Comparison of ENCODE assay signal across 17 mouse cellular contexts in genomic region chr9:7994275-7994674, GRCm38 (mm10). TPM values are rescaled to one million over a fixed set of nuclear protein-coding genes. Genes with fewer than 3 reads are reported as not detected.
DNase-seq lines count a peak whose midpoint lies in the region; ATAC-seq lines count a peak whose summit lies in the region.
"Had no signal": no experiment of that assay in that cellular context is flagged by ENCODE, and none has a peak within 500 bp of the region (broad histone marks: within the 10 kb centered on the region; RNA-seq: fewer than 3 reads in every experiment).

No protein-coding gene starts in this region.

- no peaks in the 10 kb centered on the region for H3K9me3 ChIP-seq in heart, embryonic 13.5 days
- no peaks in the 10 kb centered on the region for H3K9me3 ChIP-seq in midbrain, embryonic 11.5 days (ENCODE audit: control insufficient read depth, low read length)
- no peaks in the 10 kb centered on the region for H3K9me3 ChIP-seq in midbrain, embryonic 16.5 days (replicated peaks; ENCODE audit: control insufficient read depth, low read length, poor library complexity, severe bottlenecking)
- no peaks in the 10 kb centered on the region for H3K9me3 ChIP-seq in forebrain, embryonic 16.5 days (ENCODE audit: control insufficient read depth, low read length)
- no peaks in the 10 kb centered on the region for H3K9me3 ChIP-seq in midbrain, embryonic 15.5 days
- H3K9me3 ChIP-seq: embryonic facial prominence, embryonic 15.5 days; G1E; lung, embryonic 15.5 days had no signal

- DNase-seq in heart, postnatal 25 days (ENCODE audit: low spot score): no peak
- no peak for DNase-seq in midbrain, embryonic 11.5 days (ENCODE audit: low spot score, missing footprints)
- no peak for DNase-seq in gastrocnemius, adult 8-10 months (ENCODE audit: low spot score in 2 of 2)
- DNase-seq: adrenal gland, adult 8-10 months; cerebellum, adult 18-20 months; gastrocnemius, postnatal 36 days; kidney, adult 9 months; thymus, adult 18-20 months had no signal

- no peak overlapping the region for H3K4me3 ChIP-seq in heart, embryonic 13.5 days
- no peak overlapping the region for H3K4me3 ChIP-seq in midbrain, embryonic 11.5 days (ENCODE audit: low read depth, low read length)
- no peak overlapping the region for H3K4me3 ChIP-seq in midbrain, embryonic 16.5 days (ENCODE audit: low read depth, low read length)
- no peak overlapping the region for H3K4me3 ChIP-seq in forebrain, embryonic 16.5 days (replicated peaks; ENCODE audit: low read length)
- H3K4me3 ChIP-seq in midbrain, embryonic 15.5 days: no peak overlapping the region
- H3K4me3 ChIP-seq: embryonic facial prominence, embryonic 15.5 days; lung, embryonic 15.5 days had no signal

- H3K36me3 ChIP-seq in heart, embryonic 13.5 days: peaks cover 75% of the 10 kb centered on the region
- H3K36me3 ChIP-seq in midbrain, embryonic 11.5 days (ENCODE audit: control insufficient read depth, insufficient read depth, low read length): no peaks in the 10 kb centered on the region
- no peaks in the 10 kb centered on the region for H3K36me3 ChIP-seq in midbrain, embryonic 16.5 days (ENCODE audit: control insufficient read depth, insufficient read depth, low read length)
- no peaks in the 10 kb centered on the region for H3K36me3 ChIP-seq in forebrain, embryonic 16.5 days (ENCODE audit: control insufficient read depth, insufficient read depth)
- no peaks in the 10 kb centered on the region for H3K36me3 ChIP-seq in midbrain, embryonic 15.5 days (replicated peaks)
- H3K36me3 ChIP-seq: G1E had no signal

- intact Hi-C loops in heart, postnatal 25 days (cut with DNase I): no loop called here

- H3K4me2 ChIP-seq in heart, embryonic 13.5 days: peak overlapping the region; percentile 9; the same call in 1 of the 2 replicates
- no peak overlapping the region for H3K4me2 ChIP-seq in midbrain, embryonic 11.5 days
- no peak overlapping the region for H3K4me2 ChIP-seq in midbrain, embryonic 16.5 days (ENCODE audit: low read length)
- H3K4me2 ChIP-seq in forebrain, embryonic 16.5 days (ENCODE audit: low read length): no peak overlapping the region
- no peak overlapping the region for H3K4me2 ChIP-seq in midbrain, embryonic 15.5 days
- H3K4me2 ChIP-seq: embryonic facial prominence, embryonic 15.5 days; liver, embryonic 11.5 days; lung, embryonic 15.5 days had no signal

- 0 out of 2 replicates have a peak overlapping the region, but pooled peaks have one; percentile 42 for H3K9ac ChIP-seq in heart, embryonic 13.5 days
- no peak overlapping the region for H3K9ac ChIP-seq in midbrain, embryonic 11.5 days (ENCODE audit: low read length)
- no peak overlapping the region for H3K9ac ChIP-seq in midbrain, embryonic 16.5 days (ENCODE audit: low read depth, low read length)
- H3K9ac ChIP-seq in forebrain, embryonic 16.5 days (replicated peaks; ENCODE audit: low read depth, low read length): no peak overlapping the region
- no peak overlapping the region for H3K9ac ChIP-seq in midbrain, embryonic 15.5 days
- H3K9ac ChIP-seq: embryonic facial prominence, embryonic 15.5 days; lung, embryonic 15.5 days had no signal

- peak overlapping the region; percentile 51 for H3K27ac ChIP-seq in heart, embryonic 13.5 days (replicated peaks)
- H3K27ac ChIP-seq in midbrain, embryonic 11.5 days (ENCODE audit: low read depth, low read length): no peak overlapping the region
- no peak overlapping the region for H3K27ac ChIP-seq in midbrain, embryonic 16.5 days (ENCODE audit: low read length)
- no peak overlapping the region for H3K27ac ChIP-seq in forebrain, embryonic 16.5 days (ENCODE audit: low read length)
- no peak overlapping the region for H3K27ac ChIP-seq in midbrain, embryonic 15.5 days
- H3K27ac ChIP-seq: embryonic facial prominence, embryonic 15.5 days; lung, embryonic 15.5 days had no signal

- 57% methylated on average over 5 of the region's 5 CpGs for WGBS in heart, embryonic 13.5 days
- 86% methylated on average over 5 of the region's 5 CpGs for WGBS in midbrain, embryonic 11.5 days
- 47% methylated on average over 5 of the region's 5 CpGs for WGBS in midbrain, embryonic 16.5 days
- WGBS in forebrain, embryonic 16.5 days: 32% methylated on average over 5 of the region's 5 CpGs
- 48% methylated on average over 5 of the region's 5 CpGs for WGBS in midbrain, embryonic 15.5 days

- H3K27me3 ChIP-seq in heart, embryonic 13.5 days (replicated peaks): no peaks in the 10 kb centered on the region
- no peaks in the 10 kb centered on the region for H3K27me3 ChIP-seq in midbrain, embryonic 11.5 days (ENCODE audit: control insufficient read depth, insufficient read depth, low read length)
- H3K27me3 ChIP-seq in midbrain, embryonic 16.5 days (ENCODE audit: control insufficient read depth, insufficient read depth, low read depth, low read length): no peaks in the 10 kb centered on the region
- H3K27me3 ChIP-seq in forebrain, embryonic 16.5 days (replicated peaks; ENCODE audit: control insufficient read depth, insufficient read depth, low read length): no peaks in the 10 kb centered on the region
- no peaks in the 10 kb centered on the region for H3K27me3 ChIP-seq in midbrain, embryonic 15.5 days (replicated peaks)
- H3K27me3 ChIP-seq: embryonic facial prominence, embryonic 15.5 days; lung, embryonic 15.5 days had no signal

- ATAC-seq in heart, embryonic 13.5 days (ENCODE audit: extremely low read depth, insufficient number of reproducible peaks, low FRiP score, low TSS enrichment): no peak
- ATAC-seq in midbrain, embryonic 11.5 days (ENCODE audit: low FRiP score): 0 out of 2 replicates have a peak, but pooled peaks have one; percentile 22
- ATAC-seq in midbrain, embryonic 16.5 days: no peak
- ATAC-seq in forebrain, embryonic 16.5 days: peak; percentile 67; the same call in 1 of the 2 replicates
- 0 out of 2 replicates have a peak, but pooled peaks have one; percentile 57 for ATAC-seq in midbrain, embryonic 15.5 days (replicated peaks)

- H3K4me1 ChIP-seq in heart, embryonic 13.5 days: peaks cover 73% of the 10 kb centered on the region
- no peaks in the 10 kb centered on the region for H3K4me1 ChIP-seq in midbrain, embryonic 11.5 days (ENCODE audit: control insufficient read depth, insufficient read depth, low read length)
- H3K4me1 ChIP-seq in midbrain, embryonic 16.5 days (ENCODE audit: control insufficient read depth, insufficient read depth, low read length): no peaks in the 10 kb centered on the region
- no peaks in the 10 kb centered on the region; the same call in 1 of the 2 replicates for H3K4me1 ChIP-seq in forebrain, embryonic 16.5 days (replicated peaks; ENCODE audit: control insufficient read depth, insufficient read depth, low read length)
- H3K4me1 ChIP-seq in midbrain, embryonic 15.5 days: no peaks in the 10 kb centered on the region

RNA-seq across cellular contexts. Expression of gene Yap1, which starts 10.1 kb away (rescaled TPM):
- polyA plus RNA-seq in heart, embryonic 13.5 days (2015; fragmentation: Nextera tagmentation; extraction: Ambion mirVana): 24.2 and 24.5 TPM in 2 replicates
- 10 to 100 TPM; 61.1 to 62.8 TPM for total RNA-seq in heart, postnatal 25 days (2021)
- 22.1 and 25.0 TPM in 2 replicates for polyA plus RNA-seq in midbrain, embryonic 11.5 days (2014; fragmentation: Nextera tagmentation; extraction: Ambion mirVana)
- 5.3 and 5.4 TPM in 2 replicates for polyA plus RNA-seq in midbrain, embryonic 16.5 days (2015; fragmentation: Nextera tagmentation; extraction: Ambion mirVana)
- polyA plus RNA-seq in forebrain, embryonic 16.5 days (2015; fragmentation: Nextera tagmentation; extraction: Ambion mirVana): 7.7 and 8.0 TPM in 2 replicates
- 8.0 and 9.2 TPM in 2 replicates for polyA plus RNA-seq in midbrain, embryonic 15.5 days (2015; fragmentation: Nextera tagmentation; extraction: Ambion mirVana)
- 10 to 100 TPM; 34.6 to 42.5 (median 36.6) TPM for total RNA-seq in gastrocnemius, adult 8-10 months (2022)

RNA-seq across cellular contexts. Expression of gene Cfap300, which starts 48.3 kb away (rescaled TPM):
- 5.8 and 6.7 TPM in 2 replicates for polyA plus RNA-seq in heart, embryonic 13.5 days (2015; fragmentation: Nextera tagmentation; extraction: Ambion mirVana)
- 1 to 10 TPM in 1 of 2 experiments, under 1 TPM in 1; 0.73 to 1.2 TPM for total RNA-seq in heart, postnatal 25 days (2021)
- 20.6 and 20.7 TPM in 2 replicates for polyA plus RNA-seq in midbrain, embryonic 11.5 days (2014; fragmentation: Nextera tagmentation; extraction: Ambion mirVana)
- polyA plus RNA-seq in midbrain, embryonic 16.5 days (2015; fragmentation: Nextera tagmentation; extraction: Ambion mirVana): 16.1 and 17.2 TPM in 2 replicates
- 15.7 and 15.9 TPM in 2 replicates for polyA plus RNA-seq in forebrain, embryonic 16.5 days (2015; fragmentation: Nextera tagmentation; extraction: Ambion mirVana)
- 15.1 TPM in 2 replicates for polyA plus RNA-seq in midbrain, embryonic 15.5 days (2015; fragmentation: Nextera tagmentation; extraction: Ambion mirVana)
- total RNA-seq in gastrocnemius, adult 8-10 months (2022): under 1 TPM in 1 of 4 experiments, not detected in 3; 0.39 TPM
- total RNA-seq: megakaryocyte, adult 5-6 weeks had no signal

Comparison
In these comparisons a context has a peak if more than half of its experiments do, and no peak if none do; other contexts are left out.
1. ATAC-seq: peak in midbrain, embryonic 11.5 days (single experiment), forebrain, embryonic 16.5 days (single experiment) and midbrain, embryonic 15.5 days (single experiment); none in heart, embryonic 13.5 days (single experiment) and midbrain, embryonic 16.5 days (single experiment).